Mouse (Mus musculus): ENCODE data around the gene Cpne1. TPM values are rescaled to one million over a fixed set of nuclear protein-coding genes. Genes with fewer than 3 reads are reported as not detected.

Cpne1 gene
- polyA plus RNA-seq (2015; fragmentation: Nextera tagmentation; extraction: Ambion mirVana): 28.9 and 30.4 TPM in 2 replicates

DNA sequence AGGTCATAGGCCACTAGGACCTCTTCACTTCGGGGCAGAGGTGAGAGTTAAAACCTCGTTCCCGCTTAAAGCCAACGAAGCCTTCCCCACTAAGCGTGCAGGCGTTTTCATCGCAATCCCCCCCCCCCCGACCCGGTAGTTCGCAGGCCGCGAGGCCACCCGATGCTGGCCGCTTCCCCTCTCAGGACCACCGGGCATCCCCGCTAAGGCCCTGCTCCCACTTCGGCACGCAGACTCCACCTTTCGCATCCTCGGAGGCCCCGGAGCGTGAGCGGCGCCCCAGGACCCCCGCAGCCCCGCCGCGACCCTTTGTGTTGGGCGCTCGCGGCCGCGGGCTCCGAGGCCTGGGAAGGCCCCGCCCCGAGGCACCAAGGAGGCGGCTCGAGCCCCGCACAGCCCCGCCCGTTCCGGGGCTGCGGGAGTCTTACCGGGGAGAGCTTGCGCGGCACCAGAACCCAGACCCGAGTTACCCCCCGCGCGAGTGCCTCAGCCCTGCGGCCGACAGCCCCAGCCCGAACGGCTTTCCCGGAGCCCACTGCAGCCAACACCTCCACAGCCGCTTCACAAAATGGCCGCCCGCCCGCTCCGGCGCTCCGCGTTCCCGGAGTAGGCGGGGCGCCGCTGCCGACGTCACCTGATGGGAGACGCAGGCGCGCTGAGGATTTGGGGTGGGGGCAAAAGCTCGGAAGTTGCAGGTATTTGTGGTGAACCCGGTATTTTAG is at the start of gene Cpne1, which contains the start of gene Rbm12:
Gene Cpne1, minus strand, starts transcription at position 608 of the 722 bp plus-strand sequence.
Gene Rbm12, minus strand, starts transcription at position 621 of the 722 bp plus-strand sequence.
- peak; percentile 97 for ATAC-seq

DNA sequence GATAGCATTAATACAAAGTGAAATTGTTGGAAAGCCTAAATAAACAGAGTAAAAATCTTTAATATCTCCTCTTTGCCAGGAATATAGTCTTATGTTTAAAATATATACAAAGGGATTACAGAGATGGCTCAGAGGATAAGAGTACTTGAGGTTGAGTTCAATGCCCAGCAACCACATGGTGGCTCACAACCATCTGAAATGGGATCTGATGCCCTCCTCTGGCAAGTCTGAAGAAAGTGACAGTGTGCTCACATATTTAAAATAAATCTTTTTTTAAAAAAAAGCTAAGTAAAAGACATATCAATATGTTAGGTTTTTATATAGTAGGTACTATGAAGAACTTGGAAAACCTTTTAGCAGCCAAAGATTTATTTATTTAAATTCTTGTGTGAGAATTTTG is 39.8 kb upstream of the Cpne1 start:
- H3K27ac ChIP-seq (ENCODE audit: low read length): no peak overlapping the region
- H3K4me3 ChIP-seq (replicated peaks; ENCODE audit: low read length): no peak overlapping the region
- peaks cover 36% of the 10 kb centered on the region for H3K36me3 ChIP-seq (ENCODE audit: control insufficient read depth, insufficient read depth)
- H3K4me1 ChIP-seq (replicated peaks; ENCODE audit: control insufficient read depth, insufficient read depth, low read length): no peaks in the 10 kb centered on the region
- no peaks in the 10 kb centered on the region for H3K9me3 ChIP-seq (ENCODE audit: control insufficient read depth, low read length)
- H3K9ac ChIP-seq (replicated peaks; ENCODE audit: low read depth, low read length): no peak overlapping the region
- ATAC-seq: no peak
- H3K27me3 ChIP-seq (replicated peaks; ENCODE audit: control insufficient read depth, insufficient read depth, low read length): no peaks in the 10 kb centered on the region
- no peak overlapping the region for H3K4me2 ChIP-seq (ENCODE audit: low read length)

More for the DNA sequence above, at the start of gene Cpne1, which contains the start of gene Rbm12:
- peaks cover 12% of the 10 kb centered on the region for H3K4me1 ChIP-seq (replicated peaks; ENCODE audit: control insufficient read depth, insufficient read depth, low read length)
- H3K9me3 ChIP-seq (ENCODE audit: control insufficient read depth, low read length): no peaks in the 10 kb centered on the region
- peak within 1 kb of the TSS; percentile 99 for H3K4me3 ChIP-seq (replicated peaks; ENCODE audit: low read length)
- under 1% methylated on average over 71 of the region's 74 CpGs for WGBS
- H3K36me3 ChIP-seq (ENCODE audit: control insufficient read depth, insufficient read depth): no peaks in the 10 kb centered on the region
- peak within 1 kb of the TSS; percentile 81 for H3K4me2 ChIP-seq (ENCODE audit: low read length)
- no peaks in the 10 kb centered on the region for H3K27me3 ChIP-seq (replicated peaks; ENCODE audit: control insufficient read depth, insufficient read depth, low read length)
- H3K9ac ChIP-seq (replicated peaks; ENCODE audit: low read depth, low read length): peak within 1 kb of the TSS; percentile 94
- peak within 1 kb of the TSS; percentile 87 for H3K27ac ChIP-seq (ENCODE audit: low read length)

GRCm38 (mm10) chr2:156147316-156147915 is 35.7 kb upstream of the Cpne1 start:
- H3K9me3 ChIP-seq (ENCODE audit: control insufficient read depth, low read length): no peaks in the 10 kb centered on the region
- 81% methylated on average over 3 of the region's 3 CpGs for WGBS
- H3K4me2 ChIP-seq (ENCODE audit: low read length): no peak overlapping the region

GRCm38 (mm10) chr2:156146272-156146989 is 34.7 kb upstream of the Cpne1 start:
- 67% methylated on average over 5 of the region's 5 CpGs for WGBS

More at GRCm38 (mm10) chr2:156147316-156147915, 35.7 kb upstream of the Cpne1 start:
- peaks cover 25% of the 10 kb centered on the region for H3K36me3 ChIP-seq (ENCODE audit: control insufficient read depth, insufficient read depth)
- H3K4me3 ChIP-seq (replicated peaks; ENCODE audit: low read length): no peak overlapping the region
- no peak for ATAC-seq
- H3K9ac ChIP-seq (replicated peaks; ENCODE audit: low read depth, low read length): no peak overlapping the region
- peaks cover 15% of the 10 kb centered on the region for H3K4me1 ChIP-seq (replicated peaks; ENCODE audit: control insufficient read depth, insufficient read depth, low read length)
- H3K27me3 ChIP-seq (replicated peaks; ENCODE audit: control insufficient read depth, insufficient read depth, low read length): no peaks in the 10 kb centered on the region
- no peak overlapping the region for H3K27ac ChIP-seq (ENCODE audit: low read length)

DNA sequence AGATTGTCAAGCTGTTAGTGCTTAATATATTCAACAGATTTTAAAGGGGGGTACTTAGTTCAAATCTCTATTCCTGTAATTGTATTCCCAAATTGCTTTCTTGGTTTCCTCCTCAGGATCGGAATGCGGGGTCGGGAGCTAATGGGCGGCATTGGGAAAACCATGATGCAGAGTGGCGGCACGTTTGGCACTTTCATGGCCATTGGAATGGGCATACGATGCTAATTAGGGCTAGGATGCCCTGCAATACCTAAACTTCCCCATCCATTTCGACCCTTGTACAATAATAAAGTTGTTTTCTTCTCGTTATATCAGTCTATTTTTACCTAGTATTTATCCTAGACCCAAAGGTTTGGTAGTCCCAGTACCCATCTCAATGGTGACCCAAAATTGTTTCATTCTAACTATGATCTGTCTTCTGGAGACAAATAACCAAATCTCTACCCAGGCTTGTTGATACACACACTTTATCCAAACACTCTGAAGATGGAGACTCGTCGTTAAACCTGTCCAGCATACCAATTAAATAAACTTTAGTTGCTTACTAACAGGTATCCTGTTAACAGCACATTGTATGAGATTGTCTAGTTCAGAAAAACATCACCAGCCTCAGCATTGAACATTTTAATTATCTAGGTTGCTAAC is 33.8 kb upstream of the Cpne1 start:
- peaks cover 15% of the 10 kb centered on the region for H3K4me1 ChIP-seq (replicated peaks; ENCODE audit: control insufficient read depth, insufficient read depth, low read length)
- no peak overlapping the region for H3K4me3 ChIP-seq (replicated peaks; ENCODE audit: low read length)
- no peaks in the 10 kb centered on the region for H3K9me3 ChIP-seq (ENCODE audit: control insufficient read depth, low read length)
- H3K9ac ChIP-seq (replicated peaks; ENCODE audit: low read depth, low read length): no peak overlapping the region
- peak overlapping the region; percentile 28; the same call in 1 of the 2 replicates for H3K4me2 ChIP-seq (ENCODE audit: low read length)
- ATAC-seq: no peak
- H3K27me3 ChIP-seq (replicated peaks; ENCODE audit: control insufficient read depth, insufficient read depth, low read length): no peaks in the 10 kb centered on the region
- peaks cover 23% of the 10 kb centered on the region for H3K36me3 ChIP-seq (ENCODE audit: control insufficient read depth, insufficient read depth)
- WGBS: 56% methylated on average over 11 of the region's 11 CpGs
- no peak overlapping the region for H3K27ac ChIP-seq (ENCODE audit: low read length)

More at GRCm38 (mm10) chr2:156146272-156146989, 34.7 kb upstream of the Cpne1 start:
- no peak overlapping the region for H3K27ac ChIP-seq (ENCODE audit: low read length)
- peaks cover 15% of the 10 kb centered on the region for H3K4me1 ChIP-seq (replicated peaks; ENCODE audit: control insufficient read depth, insufficient read depth, low read length)
- H3K27me3 ChIP-seq (replicated peaks; ENCODE audit: control insufficient read depth, insufficient read depth, low read length): no peaks in the 10 kb centered on the region
- no peak overlapping the region for H3K4me3 ChIP-seq (replicated peaks; ENCODE audit: low read length)
- no peaks in the 10 kb centered on the region for H3K9me3 ChIP-seq (ENCODE audit: control insufficient read depth, low read length)
- no peak overlapping the region for H3K9ac ChIP-seq (replicated peaks; ENCODE audit: low read depth, low read length)
- no peak overlapping the region for H3K4me2 ChIP-seq (ENCODE audit: low read length)
- ATAC-seq: no peak
- peaks cover 23% of the 10 kb centered on the region for H3K36me3 ChIP-seq (ENCODE audit: control insufficient read depth, insufficient read depth)

- ATAC-seq: peak; percentile 99
- no peaks in the 10 kb centered on the region for H3K27me3 ChIP-seq (replicated peaks; ENCODE audit: control insufficient read depth, insufficient read depth, low read length)
- H3K4me2 ChIP-seq (ENCODE audit: low read length): peak within 1 kb of the TSS; percentile 93
- peak within 1 kb of the TSS; percentile 90 for H3K4me3 ChIP-seq (replicated peaks; ENCODE audit: low read length)
- H3K36me3 ChIP-seq (ENCODE audit: control insufficient read depth, insufficient read depth): peaks cover 15% of the 10 kb centered on the region; the same call in 1 of the 2 replicates
- peak within 1 kb of the TSS; percentile 93 for H3K27ac ChIP-seq (ENCODE audit: low read length)
- peaks cover 15% of the 10 kb centered on the region for H3K4me1 ChIP-seq (replicated peaks; ENCODE audit: control insufficient read depth, insufficient read depth, low read length)
- H3K9me3 ChIP-seq (ENCODE audit: control insufficient read depth, low read length): no peaks in the 10 kb centered on the region
- H3K9ac ChIP-seq (replicated peaks; ENCODE audit: low read depth, low read length): peak within 1 kb of the TSS; percentile 87
- whole genome bisulfite sequencing: 0% methylated on average over 69 of the region's 70 CpGs
Observed at GRCm38 (mm10) chr2:156143953-156144724, 32.4 kb upstream of the Cpne1 start, which contains the start of the genes Romo1 and Nfs1. Gene Romo1 (plus strand): TSS chr2:156144039. Gene Nfs1 (minus strand): TSS chr2:156144186.

DNA sequence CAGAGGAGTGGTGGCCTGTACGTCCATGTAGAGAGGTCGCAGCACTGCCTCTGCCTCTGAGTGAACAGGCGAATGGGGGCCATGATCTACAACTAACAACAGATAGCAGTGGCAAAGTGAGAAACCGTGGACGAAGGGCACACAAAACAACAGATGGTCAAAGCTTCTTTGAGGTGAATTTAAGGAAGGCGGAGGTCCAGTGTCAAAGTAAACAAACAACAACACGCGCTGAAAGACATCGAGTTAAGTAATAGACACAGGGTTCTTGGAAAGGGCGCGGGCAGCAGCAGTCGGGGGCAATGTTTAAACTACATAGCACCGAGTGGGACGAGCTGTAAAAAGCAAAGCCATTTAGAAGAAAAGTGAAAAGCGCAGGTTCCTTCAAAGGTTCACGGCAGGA is 31.6 kb upstream of the Cpne1 start:
- ATAC-seq: no peak
- Histone ChIP-seq H3K27me3 (replicated peaks; ENCODE audit: control insufficient read depth, insufficient read depth, low read length) (no peaks in the 10 kb centered on the region), H3K4me2 (ENCODE audit: low read length) (peak overlapping the region; percentile 93), H3K27ac (ENCODE audit: low read length) (peak overlapping the region; percentile 93), H3K36me3 (ENCODE audit: control insufficient read depth, insufficient read depth) (peaks cover 9% of the 10 kb centered on the region; the same call in 1 of the 2 replicates), H3K4me1 (replicated peaks; ENCODE audit: control insufficient read depth, insufficient read depth, low read length) (peaks cover 15% of the 10 kb centered on the region), H3K4me3 (replicated peaks; ENCODE audit: low read length) (peak overlapping the region; percentile 90), H3K9me3 (ENCODE audit: control insufficient read depth, low read length) (no peaks in the 10 kb centered on the region), H3K9ac (replicated peaks; ENCODE audit: low read depth, low read length) (peak overlapping the region; percentile 87)
- 2% methylated on average over 16 of the region's 16 CpGs for WGBS

GRCm38 (mm10) chr2:156142820-156143219 is 31.1 kb upstream of the Cpne1 start:
- H3K9me3 ChIP-seq (ENCODE audit: control insufficient read depth, low read length): no peaks in the 10 kb centered on the region
- peak overlapping the region; percentile 93 for H3K4me2 ChIP-seq (ENCODE audit: low read length)
- WGBS: 85% methylated on average over 2 of the region's 2 CpGs
- H3K9ac ChIP-seq (replicated peaks; ENCODE audit: low read depth, low read length): no peak overlapping the region; the same call in 1 of the 2 replicates
- no peak for ATAC-seq
- peaks cover 15% of the 10 kb centered on the region for H3K4me1 ChIP-seq (replicated peaks; ENCODE audit: control insufficient read depth, insufficient read depth, low read length)
- H3K27me3 ChIP-seq (replicated peaks; ENCODE audit: control insufficient read depth, insufficient read depth, low read length): no peaks in the 10 kb centered on the region
- 0 out of 2 replicates have a peak, but pooled peaks cover 5% of the 10 kb centered on the region for H3K36me3 ChIP-seq (ENCODE audit: control insufficient read depth, insufficient read depth)
- peak overlapping the region; percentile 90; the same call in 1 of the 2 replicates for H3K4me3 ChIP-seq (replicated peaks; ENCODE audit: low read length)
- H3K27ac ChIP-seq (ENCODE audit: low read length): no peak overlapping the region
